Mouse (Mus musculus): ENCODE results near the gene Foxl2.

Gene Foxl2

GRCm38 (mm10) chr9:98955103-98955715 lies at the start of gene Foxl2:
Gene Foxl2, plus strand, starts transcription at chr9:98955288.
- no peak for DNase-seq

GRCm38 (mm10) chr9:98920629-98921523 lies 34.2 kb upstream of the Foxl2 start:
- DNase-seq = no peak

- DNase-seq = no peak
Measured at GRCm38 (mm10) chr9:98923119-98923518, 32.0 kb upstream of the Foxl2 start.

GRCm38 (mm10) chr9:98924183-98924582 lies 30.9 kb upstream of the Foxl2 start:
- no peak for DNase-seq

GRCm38 (mm10) chr9:98929496-98929895 lies 25.6 kb upstream of the Foxl2 start:
- no peak for DNase-seq

GRCm38 (mm10) chr9:98932931-98933330 lies 22.2 kb upstream of the Foxl2 start:
- no peak for DNase-seq

- DNase-seq = no peak
Measured at GRCm38 (mm10) chr9:98935190-98935909, 19.7 kb upstream of the Foxl2 start.

- DNase-seq = no peak
Measured at GRCm38 (mm10) chr9:98939290-98939689, 15.8 kb upstream of the Foxl2 start.

- no peak for DNase-seq
Measured at GRCm38 (mm10) chr9:98952171-98953050, 2.7 kb upstream of the Foxl2 start.

GRCm38 (mm10) chr9:98953291-98953690 lies 1.8 kb upstream of the Foxl2 start:
- no peak for DNase-seq

GRCm38 (mm10) chr9:98953830-98954229 lies 1.3 kb upstream of the Foxl2 start:
- DNase-seq = no peak

GRCm38 (mm10) chr9:98954391-98955102 lies 541 bp upstream of the Foxl2 start:
- DNase-seq = no peak

- DNase-seq = no peak
Measured at GRCm38 (mm10) chr9:98955716-98956224, 682 bp downstream of the Foxl2 start.

GRCm38 (mm10) chr9:98956591-98957381 lies 1.7 kb downstream of the Foxl2 start:
- no peak for DNase-seq

- DNase-seq = no peak
Measured at GRCm38 (mm10) chr9:98957751-98958351, 2.8 kb downstream of the Foxl2 start.

GRCm38 (mm10) chr9:98958628-98959027 lies 3.5 kb downstream of the Foxl2 start:
- no peak for DNase-seq

- DNase-seq = no peak
Measured at GRCm38 (mm10) chr9:98959851-98960250, 4.8 kb downstream of the Foxl2 start.

- DNase-seq = no peak
Measured at GRCm38 (mm10) chr9:98960348-98960747, 5.3 kb downstream of the Foxl2 start.

- DNase-seq = no peak
Measured at GRCm38 (mm10) chr9:98961591-98962477, 6.7 kb downstream of the Foxl2 start.
